Mouse (Mus musculus) limb, embryonic 15.5 days (tissue): ENCODE measurements around the gene Ctnnal1. TPM values are rescaled to one million over a fixed set of nuclear protein-coding genes. Genes with fewer than 3 reads are reported as not detected.
A peak's percentile ranks its signal among the peaks of the same experiment; 100 is the strongest.

Source experiments
- ATAC-seq: fragments of 200-750 bp; cut with Nextera tagmentation; 2 replicates; pipeline ENCODE4 v1.8.0; 2017; ENCODE audit warnings: low read depth, moderate TSS enrichment; ENCODE audit not compliant: insufficient number of reproducible peaks, low FRiP score, low TSS enrichment
- H3K27ac ChIP-seq: fragments of 300-500 bp; sonication (generic); 2 replicates; pipeline ENCODE4 v1.5.1; 2015; ENCODE audit warnings: moderate library complexity, mild to moderate bottlenecking, inconsistent platforms
- H3K27me3 ChIP-seq: fragments of 300-500 bp; sonication (generic); 2 replicates; pipeline ENCODE4 v1.6.1; 2015; ENCODE audit warnings: inconsistent platforms
- H3K36me3 ChIP-seq: fragments of 300-500 bp; sonication (generic); 2 replicates; pipeline ENCODE4 v1.6.1; 2015; ENCODE audit warnings: inconsistent platforms
- H3K4me1 ChIP-seq: fragments of 300-500 bp; sonication (generic); 2 replicates; pipeline ENCODE4 v1.6.1; 2015; ENCODE audit warnings: inconsistent platforms
- H3K4me2 ChIP-seq: fragments of 300-500 bp; sonication (generic); 2 replicates; pipeline ENCODE4 v1.6.1; 2015; ENCODE audit warnings: mild to moderate bottlenecking, inconsistent platforms
- H3K4me3 ChIP-seq: fragments of 300-500 bp; sonication (generic); 2 replicates; pipeline ENCODE4 v1.5.1; 2015; ENCODE audit warnings: mild to moderate bottlenecking, inconsistent platforms
- H3K9ac ChIP-seq: fragments of 300-500 bp; sonication (generic); 2 replicates; pipeline ENCODE4 v1.6.1; 2015; ENCODE audit warnings: inconsistent platforms
- H3K9me3 ChIP-seq: fragments of 300-500 bp; sonication (generic); 2 replicates; pipeline ENCODE4 v1.6.1; 2016; ENCODE audit warnings: inconsistent platforms
- WGBS: fragments of 180-500 bp; shearing (Covaris S2); methylation state at CpG from one replicate; pipeline ENCODE4 v1.1.7; 2015; 5-methylcytosine and 5-hydroxymethylcytosine counted together
- microRNA counts: library from miRNA; unstranded; fragments of <30 nt; microRNA quantifications from one replicate; lab custom pipeline; 2016
- microRNA-seq: library from miRNA; unstranded; fragments of <30 nt; microRNA quantifications from one replicate; pipeline ENCODE4, GENCODE M21; 2016
- polyA plus RNA-seq: library from polyadenylated mRNA; unstranded; fragments of >200 nt; fragmentation: Nextera tagmentation; extraction: Ambion mirVana; gene quantifications from 2 replicates; pipeline ENCODE4 v1.2.1, GENCODE M21; 2015

The Ctnnal1 gene
- polyA plus RNA-seq, 1 experiment from 2014 or later: 24.9 TPM

- no peak overlapping the region for H3K4me3 ChIP-seq
- no peak for ATAC-seq
- H3K9me3 ChIP-seq: no peaks in the 10 kb centered on the region
- WGBS: 64% methylated on average over 1 of the region's 1 CpGs
- peaks cover 83% of the 10 kb centered on the region for H3K36me3 ChIP-seq
- H3K27ac ChIP-seq: no peak overlapping the region
- no peaks in the 10 kb centered on the region for H3K4me1 ChIP-seq
- H3K27me3 ChIP-seq: no peaks in the 10 kb centered on the region
- no peak overlapping the region for H3K4me2 ChIP-seq
- H3K9ac ChIP-seq: no peak overlapping the region
These were observed 93.9 kb downstream of the Ctnnal1 start for GRCm38 (mm10) chr4:56771065-56771464.

- 90% methylated on average over 7 of the region's 7 CpGs for WGBS
- no peaks in the 10 kb centered on the region for H3K9me3 ChIP-seq
- H3K9ac ChIP-seq: no peak overlapping the region
- no peaks in the 10 kb centered on the region for H3K4me1 ChIP-seq
- no peak overlapping the region for H3K4me3 ChIP-seq
- no peak overlapping the region for H3K27ac ChIP-seq
- H3K4me2 ChIP-seq: no peak overlapping the region
- ATAC-seq: no peak
- peaks cover 91% of the 10 kb centered on the region for H3K36me3 ChIP-seq
- no peaks in the 10 kb centered on the region for H3K27me3 ChIP-seq
These were observed 96.1 kb downstream of the Ctnnal1 start for GRCm38 (mm10) chr4:56768913-56769312.

GRCm38 (mm10) chr4:56767861-56768284 lies 97.1 kb downstream of the Ctnnal1 start:
- peaks cover 88% of the 10 kb centered on the region for H3K36me3 ChIP-seq
- no peaks in the 10 kb centered on the region for H3K27me3 ChIP-seq
- no peaks in the 10 kb centered on the region for H3K9me3 ChIP-seq
- H3K4me2 ChIP-seq: no peak overlapping the region
- no peak overlapping the region for H3K4me3 ChIP-seq
- no peak overlapping the region for H3K9ac ChIP-seq
- H3K4me1 ChIP-seq: no peaks in the 10 kb centered on the region
- no peak for ATAC-seq
- H3K27ac ChIP-seq: no peak overlapping the region
- 75% methylated on average over 5 of the region's 5 CpGs for WGBS

MicroRNAs encoded within 50 kb of the gene (microRNA counts, 519-probe panel; counts per million panel counts)
- 2,914 counts per million, percentile 66 among the panel's probes with 10 or more counts for microRNA mmu-miR-32 (lab: Ali Mortazavi, UCI)

Small RNA genes lying within 50 kb of the gene (microRNA-seq; reads per million reads assigned to microRNA genes)
- 159 reads per million, percentile 55 among the genes with 10 or more reads in this experiment for gene Mir32

Other genes with a start within 250 kb of the Ctnnal1 start
- not detected in 2 replicates for gene Gm26657, start 125.1 kb downstream of the Ctnnal1 start, polyA plus RNA-seq
- not detected in 2 replicates for gene Actl7b, start 123.7 kb downstream of the Ctnnal1 start, polyA plus RNA-seq
- gene Actl7a, start 121.8 kb downstream of the Ctnnal1 start, polyA plus RNA-seq: not detected in 2 replicates
- 36.7 and 40.3 TPM in 2 replicates for gene Elp1, start 62.9 kb downstream of the Ctnnal1 start, polyA plus RNA-seq
- gene Fam206a, start 62.8 kb downstream of the Ctnnal1 start, polyA plus RNA-seq: 15.2 and 16.4 TPM in 2 replicates
- 10.9 TPM in 2 replicates for gene Tmem245, start 82.2 kb upstream of the Ctnnal1 start, polyA plus RNA-seq
- 1.8 and 2.5 TPM in 2 replicates for gene Frrs1l, start 125.2 kb upstream of the Ctnnal1 start, polyA plus RNA-seq